Mouse (Mus musculus) limb, embryonic 10.5 days (tissue): ENCODE results near the gene Car12. TPM values are rescaled to one million over a fixed set of nuclear protein-coding genes. Genes with fewer than 3 reads are reported as not detected.

Experiments
- DNase-seq: peaks from one replicate; pipeline ENCODE4 v3.0.0-alpha.2; 2017; ENCODE audit warnings: low spot score
- H3K27ac ChIP-seq: fragments of 300-500 bp; sonication (generic); 2 replicates; pipeline ENCODE4 v1.5.1; 2016; ENCODE audit warnings: mild to moderate bottlenecking
- H3K27me3 ChIP-seq: fragments of 300-500 bp; sonication (generic); 2 replicates; pipeline ENCODE4 v1.6.1; 2016; ENCODE audit warnings: low read depth, mild to moderate bottlenecking; ENCODE audit not compliant: poor library complexity, severe bottlenecking
- H3K36me3 ChIP-seq: fragments of 300-500 bp; sonication (generic); 2 replicates; pipeline ENCODE4 v1.6.1; 2016; ENCODE audit warnings: mild to moderate bottlenecking, moderate library complexity
- H3K4me1 ChIP-seq: fragments of 300-500 bp; sonication (generic); 2 replicates; pipeline ENCODE4 v1.6.1; 2016
- H3K4me3 ChIP-seq: fragments of 300-500 bp; sonication (generic); 2 replicates; pipeline ENCODE4 v1.5.1; 2016; ENCODE audit warnings: mild to moderate bottlenecking, moderate library complexity
- H3K9me3 ChIP-seq: fragments of 300-500 bp; sonication (generic); replicated peaks from 2 replicates; pipeline ENCODE4 v1.6.1; 2016; ENCODE audit warnings: mild to moderate bottlenecking
- WGBS: fragments of 180-500 bp; shearing (Covaris S2); methylation state at CpG from one replicate; pipeline ENCODE4 v1.1.7; 2016; 5-methylcytosine and 5-hydroxymethylcytosine counted together
- polyA plus RNA-seq: library from polyadenylated mRNA; unstranded; fragments of >200 nt; fragmentation: Nextera tagmentation; extraction: Ambion mirVana; gene quantifications from 2 replicates; pipeline ENCODE4 v1.2.1, GENCODE M21; 2016

The Car12 gene
- polyA plus RNA-seq, result 4.3 and 5.2 TPM in 2 replicates

DNA sequence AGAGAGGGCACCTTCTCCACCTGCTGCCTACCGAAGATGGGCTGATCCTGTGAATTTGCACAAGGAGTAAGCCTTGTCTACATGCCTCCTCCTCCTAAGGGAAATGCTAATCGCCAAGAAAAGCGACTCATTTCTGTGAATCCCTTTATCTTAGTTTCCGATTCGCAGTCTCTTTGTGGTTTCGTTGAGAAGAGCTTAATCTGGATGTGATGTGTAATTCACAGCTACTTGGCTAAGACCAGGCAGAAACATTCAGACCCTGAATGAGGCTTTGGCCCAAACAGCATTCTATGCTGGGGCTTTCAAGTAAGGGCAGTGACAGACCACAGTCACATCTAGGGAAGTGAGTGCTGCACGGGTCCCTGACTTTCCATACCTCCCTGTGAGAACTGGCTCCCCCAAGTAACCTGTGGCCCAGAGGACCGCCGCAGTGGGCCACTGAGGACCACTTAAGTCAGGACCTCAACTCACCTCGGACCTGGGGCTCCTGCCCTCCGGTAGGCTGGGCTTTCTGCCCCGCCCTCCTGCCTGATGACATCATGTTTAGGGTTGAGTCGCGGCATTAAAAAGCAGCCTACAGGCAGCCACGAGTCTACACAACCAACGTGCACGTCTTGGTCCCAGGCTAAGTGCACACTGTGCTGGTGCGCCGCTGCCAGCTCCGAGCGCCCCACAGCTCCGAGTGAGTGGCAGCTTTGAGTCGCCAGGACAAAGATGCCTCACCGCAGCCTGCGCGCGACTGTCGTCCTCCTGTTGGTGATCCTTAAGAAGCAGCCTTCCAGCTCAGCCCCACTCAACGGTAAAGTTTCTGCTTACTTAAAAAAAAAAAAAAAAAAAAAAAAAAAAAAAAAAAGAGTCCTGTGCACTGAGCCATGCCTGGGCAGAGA, at the start of gene Car12:
Car12 (plus strand) TSS at position 552 of the 887 bp plus-strand sequence.
- Histone ChIP-seq H3K4me3 (peak within 1 kb of the TSS; percentile 59), H3K9me3 (no peaks in the 10 kb centered on the region), H3K4me1 (peaks cover 29% of the 10 kb centered on the region), H3K27ac (peak within 1 kb of the TSS; percentile 72), H3K27me3 (peaks cover 42% of the 10 kb centered on the region), H3K36me3 (no peaks in the 10 kb centered on the region)
- DNase-seq, result peak; percentile 72
- 15% methylated on average over 29 of the region's 29 CpGs for WGBS

DNA sequence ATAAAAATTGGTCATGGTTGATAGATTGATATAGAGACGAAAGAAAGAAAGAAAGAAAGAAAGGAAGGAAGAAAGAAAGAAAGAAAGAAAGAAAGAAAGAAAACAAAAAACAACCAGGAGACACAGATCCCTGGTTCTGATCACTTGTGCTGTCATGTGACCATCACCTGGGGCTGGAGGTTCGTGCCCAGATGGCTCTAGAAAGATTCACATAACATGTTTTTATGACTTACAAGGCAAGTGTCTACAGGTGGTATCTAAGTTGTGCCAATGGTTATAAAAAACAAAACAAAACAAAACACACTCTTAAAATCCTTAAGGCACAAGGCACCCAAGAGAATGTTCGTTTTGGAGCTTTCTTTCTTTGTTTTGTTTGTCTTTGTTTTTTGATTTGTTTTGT, 49.7 kb upstream of the Car12 start:
- no peaks in the 10 kb centered on the region for H3K36me3 ChIP-seq
- no peaks in the 10 kb centered on the region for H3K9me3 ChIP-seq
- 86% methylated on average over 3 of the region's 3 CpGs for WGBS
- DNase-seq, result no peak
- no peaks in the 10 kb centered on the region for H3K27me3 ChIP-seq
- no peak overlapping the region for H3K4me3 ChIP-seq
- peaks cover 36% of the 10 kb centered on the region for H3K4me1 ChIP-seq
- no peak overlapping the region for H3K27ac ChIP-seq

DNA sequence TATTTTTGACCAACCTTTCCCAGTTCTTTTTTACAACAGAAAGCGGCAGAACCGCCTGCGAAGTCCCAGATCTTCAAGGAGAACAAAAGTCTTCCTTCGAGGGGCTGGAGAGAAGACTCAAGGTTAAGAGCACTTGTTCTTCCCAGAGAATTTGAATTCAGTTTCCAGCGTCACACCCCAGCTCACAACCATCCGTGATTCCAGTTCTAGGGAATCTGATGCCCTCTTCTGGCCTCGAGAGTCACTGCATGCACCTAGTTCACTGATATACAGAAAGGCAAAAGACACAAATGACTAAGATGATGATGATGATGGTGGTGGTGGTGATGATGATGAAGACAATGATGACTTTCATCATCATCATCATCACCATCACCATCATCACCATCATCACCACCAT, 48.9 kb upstream of the Car12 start:
- peaks cover 37% of the 10 kb centered on the region for H3K4me1 ChIP-seq
- no peak for DNase-seq
- 83% methylated on average over 7 of the region's 7 CpGs for WGBS
- no peaks in the 10 kb centered on the region for H3K9me3 ChIP-seq
- H3K27me3 ChIP-seq, result no peaks in the 10 kb centered on the region
- no peak overlapping the region for H3K27ac ChIP-seq
- H3K4me3 ChIP-seq, result no peak overlapping the region
- H3K36me3 ChIP-seq, result no peaks in the 10 kb centered on the region

DNA sequence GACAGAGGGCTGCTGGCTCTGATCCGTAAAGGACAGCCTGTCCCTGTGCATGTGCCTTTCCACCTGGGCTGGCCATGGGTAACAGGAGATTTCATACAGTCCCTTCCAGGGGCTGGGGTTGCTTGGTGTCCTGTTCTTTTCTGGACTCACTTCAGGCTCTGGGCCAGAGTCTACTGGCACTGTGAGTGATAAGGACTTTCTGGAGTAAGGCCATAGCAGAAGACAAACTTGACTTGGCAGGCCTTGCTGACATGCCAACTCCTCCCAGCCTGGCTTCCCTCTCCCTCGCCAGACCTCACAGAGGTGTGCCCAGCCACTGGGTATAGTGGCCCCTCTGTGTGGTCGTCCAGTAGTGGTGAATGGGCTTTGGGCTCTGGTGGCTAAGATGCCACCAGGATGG, 47.3 kb upstream of the Car12 start:
- H3K36me3 ChIP-seq, result no peaks in the 10 kb centered on the region
- H3K9me3 ChIP-seq, result no peaks in the 10 kb centered on the region
- WGBS, result 88% methylated on average over 3 of the region's 3 CpGs
- H3K27ac ChIP-seq, result peak overlapping the region; percentile 9; the same call in 1 of the 2 replicates
- H3K4me1 ChIP-seq, result peaks cover 38% of the 10 kb centered on the region
- no peaks in the 10 kb centered on the region for H3K27me3 ChIP-seq
- DNase-seq, result no peak
- H3K4me3 ChIP-seq, result no peak overlapping the region

DNA sequence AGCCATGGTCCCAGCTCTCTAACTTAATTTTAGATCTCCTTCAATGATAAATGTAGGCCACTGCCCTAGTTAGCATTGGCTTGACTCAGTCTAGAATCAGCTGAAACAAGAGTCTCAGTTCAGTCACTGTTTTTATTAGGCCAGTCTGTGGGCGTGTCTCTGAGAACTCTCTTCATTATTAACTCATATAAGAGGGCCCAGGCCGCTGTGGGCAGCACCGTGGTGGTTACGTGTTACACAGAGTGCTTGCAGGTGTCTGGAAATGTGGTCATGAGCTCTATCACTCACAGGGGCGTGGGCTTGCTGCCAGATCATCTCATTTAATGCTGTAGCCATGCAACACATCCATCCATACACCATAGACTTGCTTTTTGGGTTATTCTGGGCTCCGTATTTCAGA, 46.4 kb upstream of the Car12 start:
- H3K4me1 ChIP-seq, result peaks cover 30% of the 10 kb centered on the region
- H3K27ac ChIP-seq, result no peak overlapping the region
- no peaks in the 10 kb centered on the region for H3K27me3 ChIP-seq
- no peak overlapping the region for H3K4me3 ChIP-seq
- no peaks in the 10 kb centered on the region for H3K36me3 ChIP-seq
- WGBS, result 82% methylated on average over 6 of the region's 6 CpGs
- no peaks in the 10 kb centered on the region for H3K9me3 ChIP-seq
- DNase-seq, result no peak

DNA sequence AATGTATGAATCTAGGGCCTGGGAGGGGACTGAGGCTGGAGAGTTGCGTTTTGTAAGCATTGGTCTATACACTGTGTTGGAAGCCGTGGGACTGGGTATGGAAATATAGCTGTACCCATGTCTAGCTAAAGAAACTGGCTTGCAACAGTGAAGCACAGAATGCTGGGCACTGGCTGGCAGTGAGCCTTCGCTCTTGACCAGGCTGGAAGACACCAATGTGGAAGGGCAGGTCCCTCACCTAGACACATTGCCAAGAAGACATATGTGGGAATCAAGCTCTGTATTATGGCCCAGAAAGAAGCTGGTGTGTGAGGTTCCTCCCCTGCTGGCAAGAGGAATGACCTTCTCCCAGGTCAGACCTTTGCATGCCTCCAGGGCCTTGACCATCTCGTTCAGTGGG, 45.6 kb upstream of the Car12 start:
- H3K27me3 ChIP-seq, result no peaks in the 10 kb centered on the region
- no peaks in the 10 kb centered on the region for H3K36me3 ChIP-seq
- H3K9me3 ChIP-seq, result no peaks in the 10 kb centered on the region
- H3K4me1 ChIP-seq, result peaks cover 22% of the 10 kb centered on the region
- H3K27ac ChIP-seq, result no peak overlapping the region
- no peak overlapping the region for H3K4me3 ChIP-seq
- no peak for DNase-seq
- WGBS, result 90% methylated on average over 4 of the region's 4 CpGs

DNA sequence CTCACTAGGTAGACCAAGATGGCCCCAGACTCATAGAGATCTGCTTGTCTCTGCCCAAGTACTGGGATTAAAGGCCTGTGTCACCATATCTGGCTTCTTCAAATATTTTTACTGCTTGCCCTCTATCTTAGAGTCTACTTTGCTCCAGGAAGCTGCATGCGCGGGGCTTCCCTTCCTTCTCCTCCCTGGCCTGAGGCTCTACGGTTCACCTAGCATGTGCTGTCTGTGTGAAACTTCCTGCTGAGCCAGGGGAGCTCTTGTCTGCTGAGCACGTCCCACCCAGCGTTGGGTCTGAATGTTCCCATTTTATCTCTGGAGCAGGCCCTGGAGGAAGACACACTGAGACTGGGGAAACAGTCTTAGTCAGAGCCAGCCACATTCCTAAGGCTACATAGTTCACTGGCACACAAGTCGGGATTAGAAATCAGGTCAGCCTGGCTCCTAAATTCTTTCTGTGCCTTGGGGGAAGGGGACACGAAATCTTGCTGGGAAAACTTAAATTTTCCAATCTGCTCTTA, 43.9 kb upstream of the Car12 start:
- no peak overlapping the region for H3K4me3 ChIP-seq
- peaks cover 16% of the 10 kb centered on the region for H3K4me1 ChIP-seq
- no peaks in the 10 kb centered on the region for H3K27me3 ChIP-seq
- no peak for DNase-seq
- no peak overlapping the region for H3K27ac ChIP-seq
- H3K9me3 ChIP-seq, result no peaks in the 10 kb centered on the region
- WGBS, result 57% methylated on average over 7 of the region's 7 CpGs
- H3K36me3 ChIP-seq, result no peaks in the 10 kb centered on the region

DNA sequence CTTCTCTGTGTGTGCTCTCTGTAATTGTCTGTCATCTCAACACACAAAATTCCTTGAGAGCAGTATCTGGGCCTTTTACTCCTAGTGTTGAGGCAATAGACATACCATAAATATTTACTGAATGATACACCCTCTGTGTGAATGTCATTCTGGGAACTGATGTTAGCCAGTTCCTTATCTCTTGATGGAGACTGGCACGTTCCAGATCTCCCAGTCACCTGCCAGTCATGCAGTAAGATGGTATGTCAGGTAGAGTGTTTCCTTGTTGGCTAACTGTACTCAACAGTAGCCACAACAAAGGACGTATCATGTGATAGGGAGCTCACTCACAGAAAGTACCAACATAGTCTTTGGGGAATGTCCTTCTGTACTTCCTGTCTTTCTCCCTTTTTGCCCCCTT, 39.7 kb upstream of the Car12 start:
- no peaks in the 10 kb centered on the region for H3K27me3 ChIP-seq

DNA sequence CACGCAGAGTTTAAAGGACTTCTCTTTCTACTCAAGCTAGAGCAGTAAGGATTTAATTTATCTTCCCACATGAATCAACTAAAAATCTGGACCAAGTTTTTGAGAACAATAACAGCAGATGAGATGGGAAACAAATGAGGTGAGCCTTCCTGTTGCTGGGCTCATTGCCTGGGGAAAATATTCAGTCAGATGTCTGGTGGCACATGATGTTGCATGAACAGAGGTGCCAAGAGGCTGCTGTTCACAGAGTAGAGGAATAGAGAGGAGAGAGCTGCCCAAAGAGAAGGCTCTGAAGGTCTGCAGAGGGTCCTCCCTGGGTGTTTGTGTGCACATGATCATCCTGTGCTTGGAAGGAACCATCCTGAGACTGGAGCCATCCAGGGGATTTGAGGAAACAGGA, 37.9 kb upstream of the Car12 start:
- H3K36me3 ChIP-seq, result no peaks in the 10 kb centered on the region
- H3K4me1 ChIP-seq, result peaks cover 7% of the 10 kb centered on the region
- no peaks in the 10 kb centered on the region for H3K9me3 ChIP-seq
- H3K27ac ChIP-seq, result no peak overlapping the region
- no peaks in the 10 kb centered on the region for H3K27me3 ChIP-seq
- DNase-seq, result no peak
- H3K4me3 ChIP-seq, result no peak overlapping the region
- WGBS, result 86% methylated on average over 1 of the region's 1 CpGs

More for the DNA sequence above, 39.7 kb upstream of the Car12 start:
- no peak overlapping the region for H3K27ac ChIP-seq
- no peaks in the 10 kb centered on the region for H3K9me3 ChIP-seq
- DNase-seq, result no peak
- peaks cover 2% of the 10 kb centered on the region for H3K4me1 ChIP-seq
- H3K36me3 ChIP-seq, result no peaks in the 10 kb centered on the region
- 66% methylated on average over 2 of the region's 2 CpGs for WGBS
- H3K4me3 ChIP-seq, result no peak overlapping the region

DNA sequence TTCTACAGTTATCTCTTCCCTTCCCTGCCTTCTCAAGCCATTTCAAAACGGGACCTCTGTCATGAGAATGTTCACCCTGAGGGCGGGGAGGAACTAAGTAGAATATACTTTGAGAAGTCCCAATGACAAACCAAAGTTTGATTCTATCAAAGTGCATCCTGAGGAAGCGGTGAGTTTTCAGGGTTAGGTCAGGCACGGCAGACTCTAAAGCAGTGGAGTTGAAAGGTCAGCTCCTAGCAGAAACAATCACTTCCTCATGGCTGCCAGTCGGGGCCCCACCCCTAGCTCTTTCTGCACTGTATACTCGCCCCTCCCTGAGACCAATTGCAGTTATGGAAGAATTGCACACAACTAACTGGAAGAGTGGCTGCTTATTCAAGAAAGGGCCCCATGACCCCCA, 33.4 kb upstream of the Car12 start:
- Histone ChIP-seq H3K4me1 (peaks cover 7% of the 10 kb centered on the region; the same call in 1 of the 2 replicates), H3K9me3 (no peaks in the 10 kb centered on the region), H3K27ac (no peak overlapping the region), H3K4me3 (no peak overlapping the region), H3K36me3 (no peaks in the 10 kb centered on the region), H3K27me3 (no peaks in the 10 kb centered on the region)
- 64% methylated on average over 6 of the region's 6 CpGs for WGBS
- no peak for DNase-seq

DNA sequence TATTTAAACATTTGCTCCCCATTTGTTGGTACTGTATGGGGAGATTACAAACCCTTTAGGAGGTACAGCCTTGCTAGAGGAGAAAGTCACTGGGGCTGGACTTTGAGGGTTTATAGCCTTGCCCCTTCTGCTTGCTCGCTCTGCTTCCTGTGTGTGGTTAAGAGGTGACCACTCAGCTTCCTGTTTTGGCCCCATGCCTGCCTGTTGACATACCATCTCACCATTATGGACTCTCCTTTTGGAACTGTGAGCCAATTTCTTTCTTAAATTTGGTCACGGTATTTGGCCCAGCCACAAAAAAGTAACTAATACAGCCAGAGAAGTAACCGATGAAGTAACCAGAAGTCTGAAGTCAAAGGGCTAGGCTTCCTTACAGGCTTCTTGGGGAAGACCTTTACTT, 30.7 kb upstream of the Car12 start:
- H3K4me3 ChIP-seq, result no peak overlapping the region
- no peaks in the 10 kb centered on the region for H3K27me3 ChIP-seq
- H3K27ac ChIP-seq, result no peak overlapping the region
- H3K4me1 ChIP-seq, result peaks cover 14% of the 10 kb centered on the region
- H3K9me3 ChIP-seq, result no peaks in the 10 kb centered on the region
- DNase-seq, result no peak
- no peaks in the 10 kb centered on the region for H3K36me3 ChIP-seq
- WGBS, result 93% methylated on average over 3 of the region's 3 CpGs

DNA sequence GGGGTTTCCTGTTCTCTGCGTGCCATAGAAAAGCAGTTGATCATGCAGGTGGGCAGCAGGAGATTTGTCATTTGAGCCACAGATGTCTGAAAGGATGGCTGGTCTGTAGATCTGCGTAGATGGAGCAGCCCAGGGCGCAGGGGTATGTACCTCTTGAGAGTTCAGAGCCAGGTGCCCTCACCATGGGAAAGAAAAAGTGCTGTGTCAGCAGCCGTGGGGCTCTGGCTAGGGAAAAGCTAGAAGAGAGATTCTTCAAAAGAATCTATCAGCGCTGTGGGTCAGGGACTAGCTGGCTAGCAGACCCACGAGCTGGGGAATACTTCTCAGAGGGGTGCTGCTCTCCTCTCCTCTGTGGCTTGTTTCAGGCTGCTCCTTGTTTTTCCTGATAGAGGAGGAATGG, 27.8 kb upstream of the Car12 start:
- no peaks in the 10 kb centered on the region for H3K9me3 ChIP-seq
- H3K36me3 ChIP-seq, result no peaks in the 10 kb centered on the region
- no peak overlapping the region for H3K4me3 ChIP-seq
- 76% methylated on average over 6 of the region's 6 CpGs for WGBS
- no peak overlapping the region for H3K27ac ChIP-seq
- no peaks in the 10 kb centered on the region for H3K27me3 ChIP-seq
- H3K4me1 ChIP-seq, result peaks cover 8% of the 10 kb centered on the region; the same call in 1 of the 2 replicates
- no peak for DNase-seq

DNA sequence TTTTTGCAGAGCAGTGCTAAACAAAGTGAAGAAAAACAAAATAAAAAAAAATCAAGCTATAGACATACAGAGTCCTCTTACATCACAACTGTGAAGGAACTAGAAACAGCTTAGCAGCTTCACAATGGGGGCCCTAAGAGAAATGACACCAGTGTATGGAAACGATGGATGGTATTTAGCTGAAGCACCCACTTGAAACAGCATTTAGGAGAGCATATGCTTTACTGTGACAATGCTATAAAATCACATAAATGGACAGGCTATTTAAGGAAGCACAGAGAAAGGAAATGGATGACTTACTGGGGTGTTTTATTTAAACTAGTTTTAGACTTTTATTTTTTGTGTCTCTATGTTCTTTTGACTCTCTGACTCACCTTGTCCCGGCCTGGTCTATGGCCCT, 25.8 kb upstream of the Car12 start:
- DNase-seq, result no peak
- no peaks in the 10 kb centered on the region for H3K36me3 ChIP-seq
- no peak overlapping the region for H3K4me3 ChIP-seq
- H3K4me1 ChIP-seq, result peaks cover 10% of the 10 kb centered on the region; the same call in 1 of the 2 replicates
- H3K27ac ChIP-seq, result no peak overlapping the region
- 94% methylated on average over 2 of the region's 2 CpGs for WGBS
- no peaks in the 10 kb centered on the region for H3K27me3 ChIP-seq
- H3K9me3 ChIP-seq, result no peaks in the 10 kb centered on the region
